Mouse (Mus musculus): ENCODE measurements at regions not wholly inside any gene's neighbourhood (a gene's known extent, or its start where the extent isn't known, plus 50 kb on each side); places are given as distances from the start of the nearest gene placed in this dataset.

DNA sequence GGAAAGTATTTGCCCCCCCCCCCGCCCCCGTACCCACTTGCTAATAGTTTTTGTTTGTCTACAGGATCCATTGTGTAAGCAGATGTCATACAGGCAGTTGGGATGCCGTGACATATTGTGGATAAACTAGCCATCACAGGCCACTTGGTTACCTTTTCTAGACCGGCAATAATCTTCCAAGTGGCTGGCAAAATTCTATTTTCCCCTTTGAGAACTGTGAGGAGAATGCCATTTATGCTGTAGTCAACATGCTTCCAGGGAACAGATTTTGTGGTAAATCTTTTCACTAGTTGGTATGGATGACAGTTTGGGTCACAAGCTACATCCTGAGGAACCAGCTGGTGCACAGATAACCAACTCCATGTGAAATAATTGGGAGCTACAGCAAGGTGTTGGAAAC, 456.5 kb upstream of the Plxna2 start:
- WGBS, result 59% methylated on average over 4 of the region's 4 CpGs
- ATAC-seq (ENCODE audit: low FRiP score, low TSS enrichment) (no peak), DNase-seq (no peak)
- Histone ChIP-seq H3K4me3 (replicated peaks; ENCODE audit: low read depth, low read length) (no peak overlapping the region), H3K27me3 (ENCODE audit: control insufficient read depth, insufficient read depth, low read length) (no peaks in the 10 kb centered on the region), H3K4me2 (ENCODE audit: low read length) (no peak overlapping the region), H3K9ac (replicated peaks; ENCODE audit: low read length) (no peak overlapping the region), H3K4me1 (ENCODE audit: control insufficient read depth, insufficient read depth, low read length) (peaks cover 9% of the 10 kb centered on the region; the same call in 1 of the 2 replicates), H3K9me3 (ENCODE audit: control insufficient read depth, low read length) (no peaks in the 10 kb centered on the region), H3K36me3 (ENCODE audit: control insufficient read depth, insufficient read depth, low read length) (no peaks in the 10 kb centered on the region), H3K27ac (replicated peaks; ENCODE audit: low read depth, low read length) (no peak overlapping the region)

DNA sequence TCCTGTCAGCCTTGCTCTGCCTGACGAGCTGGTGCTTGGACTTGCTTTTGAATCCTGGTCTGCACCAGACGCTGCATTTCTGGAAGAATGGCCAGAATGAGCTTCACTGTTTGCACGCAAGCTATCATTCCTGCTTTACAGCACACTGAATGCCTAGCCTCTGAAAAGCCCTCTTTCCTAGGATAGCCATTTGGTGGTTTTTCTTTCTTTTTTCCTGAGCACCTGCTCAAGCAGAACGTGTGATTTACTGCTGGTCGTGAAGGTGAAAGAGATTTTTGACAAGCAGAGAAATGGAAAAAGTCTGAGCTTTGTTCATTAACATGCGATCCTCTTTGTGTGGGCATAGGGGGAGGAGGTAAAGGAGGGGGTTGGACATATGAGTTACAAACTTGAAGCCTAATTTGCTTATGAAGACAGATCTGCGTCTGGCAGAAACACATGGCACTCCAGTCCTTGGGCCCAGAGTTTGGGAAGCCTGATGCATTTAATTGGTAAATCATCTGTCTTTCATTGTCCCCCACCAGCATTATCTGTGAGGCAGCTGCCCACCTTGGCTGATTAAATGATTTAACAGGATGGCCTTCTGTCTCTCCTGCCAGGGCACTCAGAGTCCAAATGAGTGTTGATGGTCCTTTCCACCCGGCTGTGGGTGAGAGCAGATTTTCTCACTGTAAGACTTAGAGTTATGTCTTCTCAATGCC, 457.1 kb upstream of the Plxna2 start:
- Histone ChIP-seq H3K4me1 (ENCODE audit: control insufficient read depth, insufficient read depth, low read length) (peaks cover 9% of the 10 kb centered on the region; the same call in 1 of the 2 replicates), H3K9me3 (ENCODE audit: control insufficient read depth, low read length) (no peaks in the 10 kb centered on the region), H3K4me2 (ENCODE audit: low read length) (0 out of 2 replicates have a peak overlapping the region, but pooled peaks have one; percentile 4), H3K9ac (replicated peaks; ENCODE audit: low read length) (no peak overlapping the region), H3K4me3 (replicated peaks; ENCODE audit: low read depth, low read length) (no peak overlapping the region), H3K27me3 (ENCODE audit: control insufficient read depth, insufficient read depth, low read length) (no peaks in the 10 kb centered on the region), H3K27ac (replicated peaks; ENCODE audit: low read depth, low read length) (peak overlapping the region; percentile 46), H3K36me3 (ENCODE audit: control insufficient read depth, insufficient read depth, low read length) (no peaks in the 10 kb centered on the region)
- WGBS, result 9% methylated on average over 8 of the region's 8 CpGs
- peak; percentile 49 for DNase-seq
- ATAC-seq (ENCODE audit: low FRiP score, low TSS enrichment), result peak; percentile 78; the same call in 1 of the 2 replicates

DNA sequence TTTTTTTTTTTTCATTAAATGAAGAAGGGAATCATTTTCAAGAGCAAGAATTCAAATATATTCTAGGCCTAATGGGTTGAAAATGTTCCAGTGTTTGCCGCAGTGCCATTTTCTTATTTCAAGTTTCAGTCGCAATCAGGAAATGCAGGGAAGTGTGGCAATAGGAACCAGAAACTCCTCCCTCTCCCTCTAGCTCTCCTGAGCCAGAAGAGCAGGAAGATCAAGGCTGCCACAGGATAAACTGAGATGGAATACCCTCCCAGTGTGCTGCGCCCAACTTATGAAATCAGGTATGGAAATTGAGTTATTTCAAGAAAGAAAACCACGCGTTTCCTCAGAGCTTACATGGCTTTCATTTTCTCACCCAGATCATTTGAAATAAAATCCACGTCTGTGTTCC, 460.8 kb upstream of the Plxna2 start:
- no peak overlapping the region for H3K4me2 ChIP-seq (ENCODE audit: low read length)
- no peaks in the 10 kb centered on the region for H3K27me3 ChIP-seq (ENCODE audit: control insufficient read depth, insufficient read depth, low read length)
- H3K9ac ChIP-seq (replicated peaks; ENCODE audit: low read length), result no peak overlapping the region
- DNase-seq, result no peak
- peaks cover 9% of the 10 kb centered on the region; the same call in 1 of the 2 replicates for H3K4me1 ChIP-seq (ENCODE audit: control insufficient read depth, insufficient read depth, low read length)
- H3K9me3 ChIP-seq (ENCODE audit: control insufficient read depth, low read length), result no peaks in the 10 kb centered on the region
- H3K36me3 ChIP-seq (ENCODE audit: control insufficient read depth, insufficient read depth, low read length), result no peaks in the 10 kb centered on the region
- ATAC-seq (ENCODE audit: low FRiP score, low TSS enrichment), result no peak
- no peak overlapping the region for H3K4me3 ChIP-seq (replicated peaks; ENCODE audit: low read depth, low read length)
- no peak overlapping the region for H3K27ac ChIP-seq (replicated peaks; ENCODE audit: low read depth, low read length)
- 91% methylated on average over 6 of the region's 6 CpGs for WGBS

DNA sequence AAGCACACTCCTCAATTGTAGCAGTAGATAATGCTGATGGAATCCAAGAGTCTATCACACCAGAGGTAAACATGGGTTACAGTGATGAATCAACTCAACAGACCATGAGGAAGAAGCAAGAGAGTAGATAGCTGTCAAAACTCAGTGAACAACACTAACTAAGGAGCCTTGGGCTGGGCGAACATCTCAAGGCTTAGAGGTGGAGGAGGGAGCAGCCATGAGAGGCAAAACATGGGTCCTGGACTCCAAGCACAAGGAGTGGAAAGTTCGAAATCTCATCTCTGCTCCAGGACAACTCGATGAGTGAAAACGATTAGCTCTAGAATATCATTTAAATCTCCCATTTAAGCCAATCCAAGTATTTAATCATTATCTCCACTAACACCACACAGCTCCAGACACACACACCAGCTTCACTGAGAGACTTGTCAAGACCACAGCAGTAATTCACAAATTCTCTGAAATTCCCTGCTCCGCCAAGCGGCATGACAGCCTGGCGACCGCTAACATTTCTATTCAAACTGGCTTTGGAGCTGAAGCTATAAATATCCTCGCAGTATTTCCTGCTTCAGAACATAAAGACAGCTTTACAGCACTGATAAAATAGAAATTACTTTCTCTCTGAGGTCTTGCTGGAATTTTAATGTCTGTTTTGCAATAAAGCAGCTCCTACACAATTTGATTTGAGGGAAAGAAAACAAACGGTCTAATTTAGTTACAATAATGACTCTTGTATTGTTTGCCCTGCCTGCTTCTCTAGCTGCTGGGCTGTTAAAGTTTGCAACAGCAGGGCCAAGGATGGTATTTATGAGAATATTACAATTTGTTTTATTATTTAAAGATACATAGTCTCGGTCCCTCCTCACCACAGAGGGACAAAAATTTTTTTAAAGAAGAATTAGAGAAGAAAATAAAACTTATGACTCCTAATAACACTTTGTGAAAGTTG, 469.3 kb upstream of the Plxna2 start:
- DNase-seq (peak; percentile 61), ATAC-seq (ENCODE audit: low FRiP score, low TSS enrichment) (no peak)
- Histone ChIP-seq H3K4me1 (ENCODE audit: control insufficient read depth, insufficient read depth, low read length) (no peaks in the 10 kb centered on the region), H3K9me3 (ENCODE audit: control insufficient read depth, low read length) (no peaks in the 10 kb centered on the region), H3K9ac (replicated peaks; ENCODE audit: low read length) (no peak overlapping the region), H3K27me3 (ENCODE audit: control insufficient read depth, insufficient read depth, low read length) (no peaks in the 10 kb centered on the region), H3K4me3 (replicated peaks; ENCODE audit: low read depth, low read length) (no peak overlapping the region), H3K27ac (replicated peaks; ENCODE audit: low read depth, low read length) (no peak overlapping the region), H3K36me3 (ENCODE audit: control insufficient read depth, insufficient read depth, low read length) (no peaks in the 10 kb centered on the region), H3K4me2 (ENCODE audit: low read length) (no peak overlapping the region)
- 68% methylated on average over 11 of the region's 11 CpGs for WGBS

DNA sequence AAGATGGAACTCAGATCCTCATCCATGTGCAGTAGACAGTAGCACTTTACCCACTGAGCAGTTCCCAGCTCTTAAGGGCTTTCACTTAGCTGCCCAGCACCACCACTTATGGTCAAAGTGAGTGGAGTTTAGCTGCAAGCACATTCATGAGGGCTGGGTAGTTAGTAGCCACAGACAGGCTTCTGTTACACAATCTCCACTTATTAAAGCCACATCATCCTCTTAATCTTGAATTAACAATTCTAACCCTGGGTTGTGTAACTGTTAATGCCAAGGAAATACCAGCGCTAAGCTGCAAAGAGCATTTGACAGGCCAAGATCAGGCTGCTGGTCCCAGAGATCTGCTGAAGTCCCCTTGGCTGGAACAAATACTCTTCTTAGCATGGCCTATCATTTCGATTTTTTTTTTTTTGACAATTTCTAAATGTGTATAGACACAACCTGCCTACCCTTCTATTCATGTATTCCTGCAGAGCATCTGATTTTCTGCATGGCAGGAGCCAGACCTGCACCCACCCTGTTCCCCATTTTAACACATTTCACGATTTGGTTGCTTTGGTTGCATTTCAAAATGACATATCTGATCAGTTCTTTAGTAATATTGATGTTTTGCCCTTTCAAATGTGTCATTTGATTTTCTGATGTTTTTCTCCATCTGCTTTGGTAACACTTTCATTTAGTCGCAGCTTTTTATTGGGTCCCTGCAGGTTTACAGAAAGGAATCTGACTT, 500.2 kb upstream of the Plxna2 start:
- H3K9me3 ChIP-seq (ENCODE audit: control insufficient read depth, low read length), result no peaks in the 10 kb centered on the region
- ATAC-seq (ENCODE audit: low FRiP score, low TSS enrichment) (no peak), DNase-seq (no peak)
- H3K4me2 ChIP-seq (ENCODE audit: low read length), result no peak overlapping the region
- H3K4me1 ChIP-seq (ENCODE audit: control insufficient read depth, insufficient read depth, low read length), result no peaks in the 10 kb centered on the region
- no peak overlapping the region for H3K4me3 ChIP-seq (replicated peaks; ENCODE audit: low read depth, low read length)
- 72% methylated on average over 4 of the region's 4 CpGs for WGBS
- H3K9ac ChIP-seq (replicated peaks; ENCODE audit: low read length), result no peak overlapping the region
- no peak overlapping the region for H3K27ac ChIP-seq (replicated peaks; ENCODE audit: low read depth, low read length)
- no peaks in the 10 kb centered on the region for H3K27me3 ChIP-seq (ENCODE audit: control insufficient read depth, insufficient read depth, low read length)
- H3K36me3 ChIP-seq (ENCODE audit: control insufficient read depth, insufficient read depth, low read length), result no peaks in the 10 kb centered on the region

DNA sequence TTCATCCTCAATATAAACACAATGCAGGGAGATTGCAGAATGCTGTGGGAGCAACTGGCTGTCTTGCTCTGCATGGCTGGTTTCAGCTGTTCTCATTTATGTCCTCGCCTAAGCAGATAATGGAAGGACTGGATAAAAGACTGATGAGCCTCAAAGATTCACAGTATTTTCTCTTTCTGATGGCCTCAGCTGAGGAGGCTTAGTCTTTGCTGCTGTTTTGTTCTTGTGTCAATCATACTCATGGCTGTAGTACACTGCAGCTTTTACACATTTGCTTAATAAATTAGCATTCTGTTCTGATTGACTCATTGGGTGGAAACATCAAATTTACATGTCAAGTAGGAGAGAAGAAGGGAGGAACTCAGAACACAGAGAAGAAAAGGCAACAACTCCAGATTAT, 503.6 kb upstream of the Plxna2 start:
- Histone ChIP-seq H3K27ac (replicated peaks; ENCODE audit: low read depth, low read length) (no peak overlapping the region), H3K9me3 (ENCODE audit: control insufficient read depth, low read length) (no peaks in the 10 kb centered on the region), H3K27me3 (ENCODE audit: control insufficient read depth, insufficient read depth, low read length) (no peaks in the 10 kb centered on the region), H3K36me3 (ENCODE audit: control insufficient read depth, insufficient read depth, low read length) (no peaks in the 10 kb centered on the region), H3K4me1 (ENCODE audit: control insufficient read depth, insufficient read depth, low read length) (0 out of 2 replicates have a peak, but pooled peaks cover 4% of the 10 kb centered on the region), H3K4me3 (replicated peaks; ENCODE audit: low read depth, low read length) (no peak overlapping the region), H3K9ac (replicated peaks; ENCODE audit: low read length) (no peak overlapping the region), H3K4me2 (ENCODE audit: low read length) (no peak overlapping the region)
- no peak for DNase-seq
- 13% methylated on average over 1 of the region's 1 CpGs for WGBS
- no peak for ATAC-seq (ENCODE audit: low FRiP score, low TSS enrichment)

DNA sequence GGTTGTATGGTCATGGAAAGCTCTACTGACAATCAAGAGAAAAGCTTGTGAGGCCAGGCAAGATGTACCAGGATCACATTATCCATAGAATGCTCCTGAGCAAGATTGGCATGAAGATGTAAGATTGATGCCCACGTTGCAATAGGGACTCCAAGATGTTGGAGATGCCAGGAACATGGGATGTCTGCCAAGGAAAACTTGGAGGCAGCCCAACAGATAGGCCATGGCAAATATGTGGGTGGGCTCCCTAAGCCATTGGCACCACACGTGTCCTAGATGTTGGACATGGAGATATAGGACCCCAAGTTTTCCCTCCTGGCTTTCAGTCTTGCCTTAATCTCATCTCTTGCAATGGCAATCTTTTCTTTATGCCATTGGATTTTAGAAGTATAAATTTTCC, 506.1 kb upstream of the Plxna2 start:
- H3K27me3 ChIP-seq (ENCODE audit: control insufficient read depth, insufficient read depth, low read length), result no peaks in the 10 kb centered on the region
- H3K9me3 ChIP-seq (ENCODE audit: control insufficient read depth, low read length), result no peaks in the 10 kb centered on the region
- DNase-seq, result no peak
- H3K4me1 ChIP-seq (ENCODE audit: control insufficient read depth, insufficient read depth, low read length), result peaks cover 11% of the 10 kb centered on the region; the same call in 1 of the 2 replicates
- no peak overlapping the region for H3K27ac ChIP-seq (replicated peaks; ENCODE audit: low read depth, low read length)
- no peak overlapping the region for H3K4me3 ChIP-seq (replicated peaks; ENCODE audit: low read depth, low read length)
- no peak overlapping the region for H3K4me2 ChIP-seq (ENCODE audit: low read length)
- H3K36me3 ChIP-seq (ENCODE audit: control insufficient read depth, insufficient read depth, low read length), result no peaks in the 10 kb centered on the region
- no peak overlapping the region for H3K9ac ChIP-seq (replicated peaks; ENCODE audit: low read length)
- no peak for ATAC-seq (ENCODE audit: low FRiP score, low TSS enrichment)
- 89% methylated on average over 2 of the region's 2 CpGs for WGBS

DNA sequence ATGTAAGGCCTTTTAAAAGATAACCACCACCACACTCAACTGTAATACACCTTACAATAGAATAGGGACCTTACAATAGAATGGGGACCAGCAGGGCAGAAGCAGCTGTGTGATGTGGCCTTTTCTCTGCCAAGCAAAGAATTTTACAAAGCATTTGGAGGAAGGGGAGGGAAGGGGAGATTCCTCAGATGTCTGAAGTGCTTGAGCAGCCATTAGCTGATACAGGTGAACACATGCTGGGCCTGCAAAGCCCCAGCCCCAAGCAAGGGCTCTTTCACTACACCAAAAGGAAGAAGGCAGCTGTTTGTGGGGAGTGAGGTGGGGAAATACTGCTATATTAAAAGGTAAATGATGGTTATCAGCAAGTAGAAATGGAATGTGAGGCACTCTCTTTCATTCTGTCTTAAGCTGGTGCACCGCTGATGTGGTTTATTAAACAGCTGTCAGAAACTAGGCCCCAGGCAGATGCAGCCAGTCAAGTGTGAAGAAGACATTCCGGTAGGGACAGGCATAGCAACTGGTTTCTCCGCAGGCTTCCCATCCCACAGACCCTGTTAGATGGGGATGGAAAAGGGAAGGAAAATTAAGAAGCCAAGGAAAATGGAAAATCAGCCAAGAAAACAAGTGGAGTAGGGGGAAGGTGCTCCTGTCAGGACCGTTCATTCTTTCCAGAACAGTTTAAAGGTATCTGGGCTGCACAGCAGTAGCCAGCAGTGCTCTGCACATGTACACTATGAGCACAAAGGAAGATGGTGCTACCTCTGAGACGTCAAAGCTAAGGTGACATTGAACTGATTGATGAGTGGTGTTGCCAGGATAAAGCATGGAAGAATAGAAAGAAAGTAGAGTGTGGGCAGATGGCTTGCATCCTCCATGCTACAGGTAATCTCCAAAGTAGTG, 508.6 kb upstream of the Plxna2 start:
- ATAC-seq (ENCODE audit: low FRiP score, low TSS enrichment), result no peak
- H3K27ac ChIP-seq (replicated peaks; ENCODE audit: low read depth, low read length), result 0 out of 2 replicates have a peak overlapping the region, but pooled peaks have one; percentile 20

More for the DNA sequence above, 508.6 kb upstream of the Plxna2 start:
- DNase-seq, result peak; percentile 47
- Histone ChIP-seq H3K4me1 (ENCODE audit: control insufficient read depth, insufficient read depth, low read length) (peaks cover 11% of the 10 kb centered on the region; the same call in 1 of the 2 replicates), H3K9ac (replicated peaks; ENCODE audit: low read length) (no peak overlapping the region), H3K4me3 (replicated peaks; ENCODE audit: low read depth, low read length) (no peak overlapping the region), H3K9me3 (ENCODE audit: control insufficient read depth, low read length) (no peaks in the 10 kb centered on the region), H3K4me2 (ENCODE audit: low read length) (no peak overlapping the region), H3K36me3 (ENCODE audit: control insufficient read depth, insufficient read depth, low read length) (no peaks in the 10 kb centered on the region), H3K27me3 (ENCODE audit: control insufficient read depth, insufficient read depth, low read length) (no peaks in the 10 kb centered on the region)
- WGBS, result 18% methylated on average over 5 of the region's 5 CpGs
